Mouse (Mus musculus) MEL (cell line): ENCODE measurements at regions not wholly inside any gene's neighbourhood (a gene's known extent, or its start where the extent isn't known, plus 50 kb on each side); places are given as distances from the start of the nearest gene placed in this dataset.

ENCODE experiments used
- DNase-seq: peaks from one replicate; pipeline ENCODE4 v3.0.0; 2011; ENCODE audit warnings: low read depth, low spot score
- H3K27ac ChIP-seq: 2 replicates; pipeline ENCODE4 v1.5.1; 2012; ENCODE audit warnings: low read depth, mild to moderate bottlenecking, control low read depth, low read length, moderate library complexity; ENCODE audit not compliant: control insufficient read depth
- H3K27me3 ChIP-seq, 2 experiments: fragments of 150-350 bp in 1 of 2; sonication (generic) in 1 of 2; 2 replicates each; pipeline ENCODE4 v1.6.1; 2012; ENCODE audit warnings: low read length in 2 of 2, mild to moderate bottlenecking in 2 of 2, improper control_type of control experiment in 1 of 2, moderate library complexity in 1 of 2; ENCODE audit not compliant: insufficient read depth in 2 of 2, control insufficient read depth in 1 of 2
- H3K36me3 ChIP-seq, 2 experiments: 2 replicates each; pipeline ENCODE4 v1.6.1; 2012 to 2014; ENCODE audit warnings: low read length in 2 of 2, improper control_type of control experiment in 1 of 2, inconsistent platforms in 1 of 2, mild to moderate bottlenecking in 1 of 2; ENCODE audit not compliant: insufficient read depth in 2 of 2, control insufficient read depth in 1 of 2
- H3K4me1 ChIP-seq, 2 experiments: fragments of 150-350 bp in 1 of 2; sonication (generic) in 1 of 2; 2 replicates each; pipeline ENCODE4 v1.6.1; 2012; ENCODE audit warnings: low read length in 2 of 2, improper control_type of control experiment in 1 of 2, mild to moderate bottlenecking in 1 of 2; ENCODE audit not compliant: insufficient read depth in 2 of 2, control insufficient read depth in 1 of 2
- H3K4me3 ChIP-seq, 2 experiments: fragments of 150-350 bp in 1 of 2; sonication (generic) in 1 of 2; 2 replicates each; pipeline ENCODE4 v1.5.1; 2012; ENCODE audit warnings: low read depth in 2 of 2, low read length in 2 of 2, mild to moderate bottlenecking in 2 of 2, moderate library complexity in 2 of 2, control low read depth in 1 of 2, improper control_type of control experiment in 1 of 2; ENCODE audit not compliant: control insufficient read depth in 1 of 2, insufficient read depth in 1 of 2
- H3K79me2 ChIP-seq: 2 replicates; pipeline ENCODE4 v1.6.1; 2012; ENCODE audit warnings: mild to moderate bottlenecking, low read length, moderate library complexity; ENCODE audit not compliant: control insufficient read depth, poor library complexity, insufficient read depth
- H3K9ac ChIP-seq: 2 replicates; pipeline ENCODE4 v1.6.1; 2012; ENCODE audit warnings: low read depth, mild to moderate bottlenecking, control low read depth, low read length, moderate library complexity; ENCODE audit not compliant: control insufficient read depth, poor library complexity, severe bottlenecking
- H3K9me3 ChIP-seq: fragments of 150-350 bp; sonication (generic); replicated peaks from 2 replicates; pipeline ENCODE4 v1.6.1; 2012; ENCODE audit warnings: mild to moderate bottlenecking, low read length, improper control_type of control experiment, moderate library complexity; ENCODE audit not compliant: insufficient read depth
- BHLHE40 ChIP-seq: IDR thresholded peaks from 2 replicates; pipeline ENCODE4 v1.6.1; 2012; ENCODE audit warnings: low read depth, mild to moderate bottlenecking, inconsistent platforms, low read length, improper control_type of control experiment, borderline replicate concordance
- CTCF ChIP-seq, 3 experiments: IDR thresholded peaks in 2 of 3; conservative IDR thresholded peaks in 1 of 3; 2 replicates each; pipeline ENCODE4 v1.5.1; 2011 to 2012; ENCODE audit warnings: low read length in 3 of 3, low read depth in 2 of 3, mild to moderate bottlenecking in 2 of 3, improper control_type of control experiment in 1 of 3, inconsistent platforms in 1 of 3, mixed read lengths in 1 of 3, moderate library complexity in 1 of 3; ENCODE audit not compliant: control insufficient read depth in 1 of 3, insufficient read depth in 1 of 3, poor library complexity in 1 of 3, severe bottlenecking in 1 of 3
- E2F4 ChIP-seq: IDR thresholded peaks from 2 replicates; pipeline ENCODE4 v1.6.1; 2011; ENCODE audit warnings: low read depth, low read length, improper control_type of control experiment, borderline replicate concordance
- ETS1 ChIP-seq: IDR thresholded peaks from 2 replicates; pipeline ENCODE4 v1.6.1; 2012; ENCODE audit warnings: low read depth, mild to moderate bottlenecking, inconsistent platforms, low read length, improper control_type of control experiment, moderate library complexity
- GABPA ChIP-seq: IDR thresholded peaks from 2 replicates; pipeline ENCODE4 v1.6.1; 2012; ENCODE audit warnings: low read depth, mild to moderate bottlenecking, inconsistent platforms, low read length, improper control_type of control experiment, moderate library complexity
- GATA1 ChIP-seq: IDR thresholded peaks from 2 replicates; pipeline ENCODE4 v1.6.1; 2011; ENCODE audit warnings: low read depth, low read length, improper control_type of control experiment
- JUND ChIP-seq: IDR thresholded peaks from 2 replicates; pipeline ENCODE4 v1.6.1; 2011; ENCODE audit warnings: low read depth, mild to moderate bottlenecking, improper control_type of control experiment, low read length
- MAFK ChIP-seq: IDR thresholded peaks from 2 replicates; pipeline ENCODE4 v1.6.1; 2011; ENCODE audit warnings: low read depth, mild to moderate bottlenecking, low read length, improper control_type of control experiment, borderline replicate concordance
- MXI1 ChIP-seq: IDR thresholded peaks from 2 replicates; pipeline ENCODE4 v1.6.1; 2011; ENCODE audit warnings: mild to moderate bottlenecking, low read depth, low read length, improper control_type of control experiment
- MYC ChIP-seq: IDR thresholded peaks from 2 replicates; pipeline ENCODE4 v1.6.1; 2011; ENCODE audit warnings: low read depth, mild to moderate bottlenecking, low read length, improper control_type of control experiment, moderate library complexity
- NELFE ChIP-seq: IDR thresholded peaks from 2 replicates; pipeline ENCODE4 v1.6.1; 2011; ENCODE audit warnings: low read depth, low read length, improper control_type of control experiment
- POLR2AphosphoS2 ChIP-seq: IDR thresholded peaks from 2 replicates; pipeline ENCODE4 v1.6.1; 2011; ENCODE audit warnings: low read length, improper control_type of control experiment
- RCOR1 ChIP-seq: IDR thresholded peaks from 2 replicates; pipeline ENCODE4 v1.6.1; 2012; ENCODE audit warnings: low read depth, mild to moderate bottlenecking, inconsistent platforms, low read length, improper control_type of control experiment
- TBP ChIP-seq: IDR thresholded peaks from 2 replicates; pipeline ENCODE4 v1.8.0; 2011; ENCODE audit warnings: low read depth, low read length, improper control_type of control experiment
- UBTF ChIP-seq: IDR thresholded peaks from 2 replicates; pipeline ENCODE4 v1.6.1; 2012; ENCODE audit warnings: low read depth, mild to moderate bottlenecking, inconsistent platforms, low read length, improper control_type of control experiment, moderate library complexity, borderline replicate concordance; ENCODE audit not compliant: insufficient read depth
- ZC3H11A ChIP-seq: IDR thresholded peaks from 2 replicates; pipeline ENCODE4 v1.6.1; 2012; ENCODE audit warnings: low read depth, mild to moderate bottlenecking, inconsistent platforms, low read length, improper control_type of control experiment
- ZKSCAN1 ChIP-seq: IDR thresholded peaks from 2 replicates; pipeline ENCODE4 v1.6.1; 2012; ENCODE audit warnings: low read depth, mild to moderate bottlenecking, inconsistent platforms, low read length, improper control_type of control experiment, moderate library complexity
- ZMIZ1 ChIP-seq: IDR thresholded peaks from 2 replicates; pipeline ENCODE4 v1.6.1; 2012; ENCODE audit warnings: low read depth, mild to moderate bottlenecking, inconsistent platforms, low read length, improper control_type of control experiment, moderate library complexity
- ZNF384 ChIP-seq: IDR thresholded peaks from 2 replicates; pipeline ENCODE4 v1.6.1; 2012; ENCODE audit warnings: low read depth, mild to moderate bottlenecking, inconsistent platforms, low read length, improper control_type of control experiment

DNA sequence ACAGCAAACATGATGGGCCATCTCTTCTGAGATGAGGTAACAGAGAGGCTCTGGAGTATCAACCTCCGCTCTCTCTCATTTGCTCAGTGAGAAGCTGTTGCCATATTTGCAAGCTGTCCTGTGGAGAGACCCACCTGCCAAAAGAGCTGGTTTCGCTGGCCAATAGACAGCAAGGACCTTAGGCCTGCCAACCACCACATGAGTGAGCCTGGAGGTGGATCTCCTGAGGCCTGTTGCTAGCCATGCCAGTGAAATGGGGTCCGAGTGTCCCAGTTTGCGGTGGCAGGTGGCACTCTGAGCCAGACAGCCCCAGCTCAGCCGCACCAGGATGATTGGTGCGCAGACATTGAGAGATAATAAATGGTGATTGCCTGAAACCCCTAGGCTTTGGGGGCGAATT, 143.9 kb upstream of the Gjb5 start:
- no peak for TF ChIP-seq MYC
- no peak for TF ChIP-seq ETS1
- TF ChIP-seq UBTF = no peak
- no peak for TF ChIP-seq GATA1
- TF ChIP-seq ZNF384 = no peak
- TF ChIP-seq JUND = no peak
- TF ChIP-seq MXI1 = no peak
- no peak for TF ChIP-seq ZMIZ1
- TF ChIP-seq E2F4 = no peak
- no peak for TF ChIP-seq CTCF (IDR thresholded peaks at IDR 0.05 in 2 of 3, conservative IDR thresholded peaks at IDR 0.05 in 1 of 3; ENCODE audit: control insufficient read depth in 1 of 3, insufficient read depth in 1 of 3, low read depth in 2 of 3, low read length in 3 of 3, poor library complexity in 1 of 3, severe bottlenecking in 1 of 3)
- TF ChIP-seq GABPA = no peak
- no peak for TF ChIP-seq ZKSCAN1
- no peak for TF ChIP-seq NELFE
- TF ChIP-seq ZC3H11A = no peak
- no peak for TF ChIP-seq RCOR1
- no peak for TF ChIP-seq TBP
- TF ChIP-seq, all 39 proteins: peak for 0
- Histone ChIP-seq H3K9me3 (no peaks in the 10 kb centered on the region), H3K27ac (no peak overlapping the region), H3K4me1 (no peaks in the 10 kb centered on the region), H3K27me3 (no peaks in the 10 kb centered on the region), H3K36me3 (no peaks in the 10 kb centered on the region), H3K4me3 (no peak overlapping the region), H3K9ac (no peak overlapping the region), H3K79me2 (no peaks in the 10 kb centered on the region)
- no peak for DNase-seq

DNA sequence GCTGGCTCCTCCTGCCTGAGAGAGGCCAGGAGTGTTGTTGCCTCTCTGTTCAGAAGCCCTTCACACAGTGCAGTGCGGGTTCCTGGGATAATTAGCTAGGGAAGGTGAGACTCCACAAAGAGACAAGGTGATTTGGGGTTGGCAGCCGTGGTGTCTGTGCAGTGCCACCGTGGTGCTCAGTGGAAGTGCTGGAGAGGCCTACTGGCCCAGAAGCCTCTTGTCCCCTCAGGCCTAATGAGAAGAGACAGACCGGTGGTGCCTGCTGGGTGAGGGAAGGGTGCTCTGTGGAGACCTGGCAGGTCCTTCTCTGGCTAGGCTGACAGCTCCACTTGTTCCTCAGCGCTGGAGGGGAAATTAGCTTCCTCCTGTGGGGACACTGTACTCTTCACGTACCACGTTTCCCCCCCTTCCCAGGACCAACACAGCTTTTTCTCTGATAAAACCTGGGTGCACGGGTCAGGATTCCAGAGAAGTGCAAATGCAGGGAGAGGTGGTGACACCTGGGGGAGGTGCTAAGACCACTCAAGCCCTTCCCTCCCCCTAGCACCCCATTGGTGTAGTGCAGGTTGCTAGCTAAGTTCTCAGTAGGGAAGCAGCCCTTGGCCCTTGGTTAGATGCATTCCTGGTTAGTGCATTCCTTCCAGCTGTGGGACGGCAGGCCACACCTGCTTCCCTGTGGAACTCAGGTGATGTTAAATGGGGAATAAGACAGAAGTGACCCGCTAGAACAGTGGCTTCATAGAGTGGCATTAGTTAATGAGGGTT, 129.2 kb upstream of the Gjb5 start:
- no peak overlapping the region for H3K27ac ChIP-seq
- DNase-seq = no peak
- H3K4me1 ChIP-seq = no peaks in the 10 kb centered on the region
- H3K4me3 ChIP-seq = no peak overlapping the region
- no peaks in the 10 kb centered on the region for H3K27me3 ChIP-seq
- H3K36me3 ChIP-seq = no peaks in the 10 kb centered on the region
- TF ChIP-seq MAFK = no peak
- TF ChIP-seq POLR2AphosphoS2 = no peak
- no peak for TF ChIP-seq MYC
- no peak for TF ChIP-seq E2F4
- TF ChIP-seq BHLHE40 = no peak
- no peak for TF ChIP-seq TBP
- H3K9me3 ChIP-seq = no peaks in the 10 kb centered on the region; the same call in 1 of the 2 replicates
- H3K9ac ChIP-seq = no peak overlapping the region
- no peaks in the 10 kb centered on the region for H3K79me2 ChIP-seq
